Mouse (Mus musculus) liver, adult 2 months (tissue): ENCODE measurements at regions not wholly inside any gene's neighbourhood (a gene's known extent, or its start where the extent isn't known, plus 50 kb on each side); places are given as distances from the start of the nearest gene placed in this dataset.
"Not testable (repeated sequence)": the region's sequence is repeated elsewhere in the genome, so short reads cannot be mapped to it uniquely, and the experiment has no call there.

Experiments
- DNase-seq: peaks from one replicate; pipeline ENCODE4 v3.0.0-alpha.2; 2011; ENCODE audit warnings: low read depth, low spot score; ENCODE audit errors: extremely low read depth
- H3K27ac ChIP-seq: fragments of 200-500 bp; replicated peaks from 2 replicates; pipeline ENCODE4 v1.5.1; 2012; ENCODE audit warnings: low read depth, mild to moderate bottlenecking, control low read depth, inconsistent platforms, low read length; ENCODE audit not compliant: insufficient read depth
- H3K27me3 ChIP-seq: fragments of 200-500 bp; 2 replicates; pipeline ENCODE4 v1.6.1; 2012; ENCODE audit warnings: mild to moderate bottlenecking, moderate library complexity, low read length, inconsistent platforms; ENCODE audit not compliant: control insufficient read depth, insufficient read depth
- H3K36me3 ChIP-seq: fragments of 200-500 bp; 2 replicates; pipeline ENCODE4 v1.6.1; 2012; ENCODE audit warnings: low read length, inconsistent platforms; ENCODE audit not compliant: control insufficient read depth, insufficient read depth
- H3K4me1 ChIP-seq: fragments of 200-500 bp; 2 replicates; pipeline ENCODE4 v1.6.1; 2011; ENCODE audit warnings: low read length; ENCODE audit not compliant: control insufficient read depth, insufficient read depth
- H3K4me3 ChIP-seq: fragments of 200-500 bp; 2 replicates; pipeline ENCODE4 v1.5.1; 2011; ENCODE audit warnings: low read depth, mild to moderate bottlenecking, control low read depth, low read length, moderate library complexity; ENCODE audit not compliant: insufficient read depth
- H3K79me2 ChIP-seq: fragments of 200-500 bp; 2 replicates; pipeline ENCODE4 v1.6.1; 2012; ENCODE audit warnings: inconsistent platforms, mild to moderate bottlenecking, low read length, moderate library complexity; ENCODE audit not compliant: control insufficient read depth, insufficient read depth
- H3K9ac ChIP-seq: fragments of 200-500 bp; 2 replicates; pipeline ENCODE4 v1.6.1; 2012; ENCODE audit warnings: low read depth, mild to moderate bottlenecking, control low read depth, inconsistent platforms, low read length
- WGBS: fragments of 180-500 bp; shearing (Covaris S2); methylation state at CpG from one replicate; pipeline ENCODE4 v1.1.7; 2018; 5-methylcytosine and 5-hydroxymethylcytosine counted together

- Histone ChIP-seq H3K4me3 (peak overlapping the region; percentile 58), H3K9ac (peak overlapping the region; percentile 74), H3K27ac (peak overlapping the region; percentile 57)
- DNase-seq = peak; percentile 95
- 1% methylated on average over 16 of the region's 16 CpGs for WGBS
- H3K79me2 ChIP-seq, H3K36me3 ChIP-seq, H3K27me3 ChIP-seq, H3K4me1 ChIP-seq: not testable (repeated sequence)
Measured at GRCm38 (mm10) chr17:17004632-17005265, 59.2 kb upstream of the Zfp960 start.

GRCm38 (mm10) chr17:17005267-17005666, 58.6 kb upstream of the Zfp960 start:
- peak overlapping the region; percentile 58 for H3K4me3 ChIP-seq
- H3K4me1 ChIP-seq, H3K36me3 ChIP-seq, H3K27me3 ChIP-seq, H3K79me2 ChIP-seq: not testable (repeated sequence)
- peak overlapping the region; percentile 74 for H3K9ac ChIP-seq
- WGBS = 3% methylated on average over 11 of the region's 11 CpGs
- DNase-seq = peak; percentile 55
- H3K27ac ChIP-seq = peak overlapping the region; percentile 57; the same call in 1 of the 2 replicates
